Mouse (Mus musculus): ENCODE results near the gene Usp19.

GRCm38 (mm10) chr9:108485301-108485875 is 5.0 kb upstream of the Usp19 start:
- no peak for TF ChIP-seq CTCF (IDR thresholded peaks at IDR 0.05)
- no peak for TF ChIP-seq EP300 (IDR thresholded peaks at IDR 0.05)

All from lung, postnatal 0 days (tissue).